Mouse (Mus musculus) heart, postnatal 10 days (tissue): Measurements from ENCODE around the gene Lrat. TPM values are rescaled to one million over a fixed set of nuclear protein-coding genes. Genes with fewer than 3 reads are reported as not detected.

ENCODE experiments used
- DNase-seq, 2 experiments: peaks; one replicate each; pipeline ENCODE4 v3.0.0; 2021
- intact Hi-C: fragments of 180-260 bp; cut with DNase I; formaldehyde crosslinking; loops from one replicate; pipeline ENCODE4 v1.15.1; 2025
- total RNA-seq, 2 experiments: library from RNA; stranded (reverse); gene quantifications; 2 replicates each; pipeline ENCODE4 v1.2.3; 2021

Lrat gene
- total RNA-seq: under 1 TPM; 0.10 TPM

DNA sequence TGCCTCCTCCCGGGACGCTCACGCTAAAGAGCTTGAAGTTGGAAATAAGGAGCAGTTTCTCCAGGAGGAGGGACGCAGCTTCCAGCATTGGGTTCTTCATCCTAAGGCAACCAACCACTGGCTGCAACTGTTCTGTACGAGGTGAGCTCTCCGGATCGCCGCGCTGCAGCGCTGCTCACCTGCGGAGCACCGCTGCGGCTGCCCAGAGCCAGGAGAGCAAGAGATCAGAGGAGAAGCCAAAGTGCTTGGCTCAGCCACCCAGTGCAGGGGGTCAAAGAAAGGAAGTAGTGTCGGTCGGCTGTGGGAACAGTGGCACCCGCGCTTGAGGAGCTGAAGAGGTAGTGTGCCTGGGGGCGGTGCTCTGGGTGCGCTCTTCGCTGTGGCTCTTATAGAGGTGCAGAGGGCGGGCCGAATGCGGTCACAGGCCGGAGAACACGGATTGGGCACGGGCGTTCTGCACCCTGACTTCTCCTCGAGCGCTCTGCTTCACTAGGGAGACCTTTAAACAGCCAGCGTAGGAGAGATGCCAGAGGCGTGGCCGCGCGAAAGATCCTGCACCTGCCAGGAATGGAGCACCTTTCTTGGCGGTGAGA lies at the start of gene Lrat:
Gene Lrat (minus strand): TSS at position 361 of the 593 bp plus-strand sequence.
- intact Hi-C loops: no loop called here
- peak; percentile 5 to 10 for DNase-seq

DNA sequence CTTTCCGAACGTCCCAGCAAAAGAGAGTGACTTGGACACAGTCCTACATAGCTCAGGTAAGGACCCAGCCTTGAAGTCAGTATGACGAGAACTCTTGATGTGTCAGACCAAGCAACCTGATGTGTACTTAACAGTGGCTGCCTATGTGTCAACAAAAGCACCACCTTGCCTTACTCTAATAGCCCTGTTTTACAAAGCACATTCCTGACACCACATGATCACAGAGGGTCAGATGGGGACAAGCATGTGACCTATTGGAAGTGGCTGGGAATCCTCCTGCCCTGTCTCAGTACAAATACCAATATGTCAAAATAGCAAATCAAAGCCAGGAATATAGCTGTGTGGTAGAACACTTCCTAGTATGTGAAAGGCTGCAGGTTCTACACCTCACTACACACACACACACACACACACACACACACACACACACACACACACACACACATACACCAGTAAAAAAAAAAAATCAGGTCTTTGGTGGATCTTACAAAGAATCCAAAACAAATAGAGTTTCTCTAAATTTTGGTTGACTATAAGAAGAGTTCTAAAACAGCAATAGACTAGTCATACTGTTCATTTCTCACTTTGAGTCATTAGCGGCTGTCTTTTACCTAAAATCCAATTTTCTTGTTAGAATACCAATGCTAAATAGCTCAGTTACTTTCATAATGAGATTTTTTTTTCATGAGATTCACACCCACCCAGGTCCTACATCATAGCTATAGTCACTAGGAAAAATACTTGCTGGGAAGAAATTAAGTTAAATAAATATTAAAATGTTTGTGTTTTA lies 48.6 kb upstream of the Lrat start:
- intact Hi-C loops: no loop called here
- DNase-seq: peak in 1 of 2 experiments; percentile 23

DNA sequence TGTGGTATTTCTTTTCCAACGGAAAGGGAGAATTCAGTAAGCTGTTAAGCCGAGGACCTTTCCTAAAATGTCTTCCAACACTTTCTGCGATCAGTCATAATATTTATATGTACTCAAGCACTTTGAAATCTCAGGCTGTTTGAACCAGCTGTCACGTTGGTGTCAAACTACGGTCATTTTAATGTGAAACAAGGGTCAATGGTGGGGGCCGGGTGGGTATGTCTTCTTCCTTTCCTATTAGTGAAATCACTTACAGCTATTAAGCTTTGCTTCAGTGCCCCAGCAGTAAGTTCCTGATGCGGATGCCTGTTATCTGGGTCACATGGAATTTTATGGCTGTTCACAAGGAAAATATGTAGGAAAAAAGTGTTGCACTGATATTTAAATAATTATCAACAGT lies 46.9 kb upstream of the Lrat start:
- intact Hi-C loops: no loop called here

DNA sequence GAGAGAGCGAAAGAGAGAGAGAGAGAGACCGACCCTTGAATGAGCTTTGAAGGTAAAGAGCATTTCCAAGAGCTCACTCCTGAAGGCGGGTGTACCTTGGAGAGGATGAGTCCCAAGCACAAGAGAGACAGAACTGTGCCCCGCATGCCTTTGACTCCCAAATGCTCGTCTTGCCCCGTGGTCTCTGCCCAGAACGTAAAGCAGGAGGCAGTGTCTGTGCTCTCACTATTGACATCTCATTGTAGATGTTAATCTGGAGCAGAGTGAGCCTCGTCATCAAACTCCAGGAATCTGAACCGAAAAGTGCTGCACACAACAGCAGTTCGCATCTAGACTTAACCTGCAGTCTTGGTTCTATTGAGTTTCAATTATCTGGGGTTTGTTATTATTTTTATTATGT lies 46.4 kb upstream of the Lrat start:
- intact Hi-C loops: no loop called here

More for the DNA sequence above, 46.9 kb upstream of the Lrat start:
- DNase-seq: no peak

DNA sequence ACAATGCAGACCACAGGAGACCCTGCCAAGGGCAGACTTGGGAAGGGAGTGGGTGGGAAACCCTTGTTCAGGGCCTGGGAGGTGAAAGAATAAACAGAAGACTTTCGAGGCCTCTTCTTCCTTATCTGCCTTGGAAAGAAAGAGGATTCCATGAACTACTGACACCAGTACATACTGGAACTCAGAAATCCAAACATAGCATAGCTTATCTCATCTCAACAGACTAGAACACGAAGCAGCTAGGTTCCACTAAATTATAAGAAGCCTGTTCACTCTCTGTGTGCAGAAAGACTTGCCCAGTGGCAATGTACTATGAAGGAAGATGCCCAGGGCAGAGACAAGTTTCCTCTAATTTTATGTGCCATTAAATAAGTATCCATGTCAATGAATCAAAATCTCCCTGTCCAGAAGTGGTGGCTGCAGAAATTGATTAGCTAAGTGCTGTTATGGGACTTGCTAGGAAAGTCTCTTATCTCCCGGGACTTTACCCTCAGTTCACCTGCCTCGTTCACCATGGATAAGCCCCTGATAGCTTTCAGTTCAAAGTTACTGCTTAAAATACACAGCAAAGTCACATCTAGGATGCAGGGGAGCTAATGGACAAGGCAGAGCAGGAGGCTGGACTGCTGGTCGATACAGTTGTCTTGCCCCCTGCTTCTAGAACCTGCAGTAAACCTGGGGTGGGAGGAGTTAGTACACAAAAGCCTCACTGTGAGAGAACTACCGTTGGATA lies 42.8 kb upstream of the Lrat start:
- intact Hi-C loops: no loop called here
- no peak for DNase-seq

More for the DNA sequence above, 46.4 kb upstream of the Lrat start:
- DNase-seq: no peak

DNA sequence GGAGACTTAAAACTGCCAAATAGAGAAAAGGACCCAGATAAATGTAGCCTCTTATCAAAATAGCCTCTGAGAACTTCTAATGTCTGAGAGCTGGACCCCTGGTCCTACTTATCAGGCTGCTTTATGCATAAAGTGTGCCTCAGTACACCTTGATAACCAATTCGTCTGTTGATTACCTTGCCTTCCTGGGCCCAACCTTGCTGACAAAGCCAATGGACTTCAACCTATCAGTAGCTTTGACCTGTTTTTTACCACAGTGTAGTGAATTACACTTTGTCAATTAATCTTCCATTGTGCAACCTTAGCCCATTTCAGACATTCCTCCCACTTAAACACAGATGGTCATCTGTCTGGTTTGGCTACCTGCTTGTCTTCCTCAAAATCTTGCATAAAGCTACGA lies 24.1 kb upstream of the Lrat start:
- intact Hi-C loops: no loop called here
- no peak for DNase-seq

DNA sequence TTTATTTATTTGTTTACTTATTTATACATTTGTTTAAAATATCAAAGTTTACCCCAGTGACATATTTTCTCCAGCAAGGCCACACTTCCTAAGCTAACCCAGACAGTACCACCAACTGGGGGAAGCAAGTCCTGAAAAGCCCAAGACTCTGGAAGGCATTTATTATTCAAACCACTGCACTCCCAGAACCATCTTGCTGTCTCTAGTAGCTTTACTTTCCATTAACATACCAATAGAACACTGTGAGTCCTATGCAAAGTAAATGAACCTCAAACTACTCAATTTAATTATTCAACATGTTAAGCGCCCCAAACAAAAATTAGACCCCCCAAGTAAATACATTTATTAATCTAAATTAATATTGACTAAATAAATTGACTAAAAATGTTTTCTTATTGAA lies 11.9 kb upstream of the Lrat start:
- DNase-seq: no peak
- intact Hi-C loops: no loop called here

DNA sequence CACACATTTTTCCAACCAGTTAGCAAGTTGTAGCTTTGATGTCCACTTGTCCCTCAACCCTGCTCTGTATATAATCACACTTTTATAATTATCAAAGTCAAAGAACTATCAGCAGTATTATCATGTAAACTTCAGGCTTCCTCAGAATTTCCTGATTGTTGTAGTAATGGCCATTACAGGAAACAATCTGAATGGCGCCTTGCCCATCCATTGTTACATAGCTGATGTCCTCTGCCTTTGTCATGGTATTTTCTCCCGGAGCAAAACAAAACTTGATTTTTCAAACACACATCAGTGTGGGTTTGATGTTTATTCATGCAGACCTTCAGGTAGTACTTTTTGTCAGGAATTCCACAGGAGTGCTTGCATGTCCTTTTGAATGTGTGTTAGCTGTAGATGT lies 4.9 kb upstream of the Lrat start:
- intact Hi-C loops: no loop called here

DNA sequence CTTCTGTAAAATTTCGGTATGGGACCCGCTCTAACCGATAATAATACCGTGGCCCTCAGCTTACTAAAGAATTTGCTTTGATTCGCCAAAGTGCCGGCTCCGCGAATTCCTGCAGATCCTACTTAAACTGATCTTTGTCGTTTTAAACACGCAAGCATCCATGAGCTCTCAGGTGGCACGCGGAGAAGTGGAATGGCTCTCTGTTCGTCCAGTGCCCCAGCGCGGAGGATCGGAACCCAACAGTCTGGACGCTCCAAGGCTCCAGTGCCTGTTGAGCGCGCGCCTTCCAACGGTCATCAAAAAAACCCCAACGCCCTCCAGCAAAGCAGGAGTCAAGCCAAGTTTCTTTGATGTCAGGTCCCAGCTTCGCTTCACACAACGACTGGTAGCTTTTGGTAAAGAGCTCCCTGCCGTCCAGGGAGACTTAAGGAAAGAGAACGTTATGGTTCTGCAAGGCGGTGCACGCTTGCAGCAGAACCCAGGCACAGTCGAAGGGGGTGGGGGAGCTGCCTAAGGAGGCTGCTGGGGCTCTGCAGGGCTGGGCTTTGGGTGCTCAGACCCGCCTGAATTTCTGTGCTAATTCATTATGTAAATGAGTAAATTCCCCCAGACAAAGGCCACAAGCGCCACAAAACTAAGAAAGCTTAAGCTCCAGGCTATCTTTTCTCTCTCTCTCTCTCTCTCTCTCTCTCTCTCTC lies 587 bp upstream of the Lrat start:
- DNase-seq: peak in 1 of 2 experiments; percentile 4
- intact Hi-C loops: no loop called here

More for the DNA sequence above, 4.9 kb upstream of the Lrat start:
- DNase-seq: peak; percentile 44 to 54

DNA sequence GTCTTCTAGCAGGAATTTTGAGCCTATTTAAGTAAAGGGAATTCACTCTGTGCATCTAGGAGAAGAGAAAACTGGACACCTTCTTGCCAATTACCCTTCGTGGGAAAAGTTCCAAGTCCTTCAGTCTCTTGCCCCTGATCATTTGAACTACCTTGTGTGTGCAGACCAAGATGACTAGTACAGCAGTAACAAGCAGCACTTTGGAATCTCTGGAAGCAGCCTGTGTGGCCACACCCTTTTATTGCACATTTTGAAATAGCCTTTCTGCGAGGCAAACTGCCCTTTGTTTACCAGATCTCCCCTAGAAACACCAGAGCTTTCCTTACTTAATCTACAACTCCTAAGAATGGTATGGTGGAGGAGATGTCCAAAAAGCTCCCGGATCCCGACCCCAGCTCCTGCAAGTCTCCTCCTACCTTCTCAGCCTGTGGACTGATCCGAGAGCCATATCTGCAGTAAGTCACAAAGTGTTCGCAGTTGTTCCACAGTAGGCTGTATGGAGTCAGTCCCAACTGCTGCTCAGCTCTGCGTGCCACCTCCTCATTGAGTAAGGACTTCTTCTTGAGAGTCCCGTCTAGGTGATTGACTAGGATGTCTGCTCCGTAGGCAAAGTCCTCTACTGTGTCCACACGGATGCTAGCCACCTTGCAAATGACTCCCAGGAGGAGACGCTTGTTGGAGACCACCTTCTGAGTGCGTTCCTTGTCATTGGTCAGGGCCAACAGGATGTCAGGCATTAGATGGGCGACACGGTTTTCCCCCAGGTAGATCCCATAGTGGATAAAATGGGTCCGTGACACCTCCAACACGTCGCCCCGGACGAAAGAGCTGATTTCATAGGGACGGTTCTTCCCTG lies 788 bp downstream of the Lrat start:
- intact Hi-C loops: no loop called here
- no peak for DNase-seq

DNA sequence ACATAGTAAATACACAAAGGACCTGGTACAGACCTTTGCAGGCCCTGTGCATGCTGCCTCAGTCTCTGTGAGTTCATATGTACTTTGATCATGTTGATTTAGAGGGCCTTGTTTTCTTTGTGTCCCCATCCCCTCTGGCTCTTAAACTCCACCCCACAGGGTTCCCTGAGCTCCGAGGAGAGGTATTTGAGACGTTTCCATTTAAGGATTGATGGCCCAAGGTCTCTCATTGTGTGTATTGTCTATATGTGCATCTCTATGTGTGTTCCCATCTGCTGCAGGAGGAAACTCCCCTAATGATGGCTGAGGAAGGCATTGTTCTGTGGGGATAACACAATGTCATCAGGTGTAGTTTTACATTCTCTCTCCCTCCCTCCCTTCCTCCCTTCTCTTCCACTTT lies 14.9 kb downstream of the Lrat start:
- intact Hi-C loops: no loop called here
- no peak for DNase-seq

DNA sequence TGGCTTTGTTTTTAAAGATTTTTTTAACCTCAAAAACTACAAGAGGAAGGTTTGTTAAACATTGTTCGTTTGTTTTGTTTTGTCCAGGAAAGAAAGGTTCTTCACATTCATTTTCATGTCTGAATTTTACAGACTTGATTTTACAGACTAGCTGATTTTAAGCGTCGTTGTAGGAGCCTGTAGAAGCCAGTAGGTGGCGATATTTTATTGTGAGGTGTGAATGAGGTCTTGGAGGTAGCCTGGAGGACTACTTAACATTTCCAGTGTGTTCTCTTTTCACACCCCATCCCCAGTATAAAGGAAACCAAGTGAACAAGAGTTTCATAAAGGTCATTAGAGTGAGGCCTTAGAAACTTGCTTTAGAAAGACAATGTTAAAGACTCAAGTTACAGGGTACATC lies 26.5 kb downstream of the Lrat start:
- intact Hi-C loops: loop anchor here (1.0 to 2.0 kb wide), 2 partner anchors 107 to 176 kb away; no protein-coding TSS in a partner anchor
- peak; percentile 57 to 68 for DNase-seq

DNA sequence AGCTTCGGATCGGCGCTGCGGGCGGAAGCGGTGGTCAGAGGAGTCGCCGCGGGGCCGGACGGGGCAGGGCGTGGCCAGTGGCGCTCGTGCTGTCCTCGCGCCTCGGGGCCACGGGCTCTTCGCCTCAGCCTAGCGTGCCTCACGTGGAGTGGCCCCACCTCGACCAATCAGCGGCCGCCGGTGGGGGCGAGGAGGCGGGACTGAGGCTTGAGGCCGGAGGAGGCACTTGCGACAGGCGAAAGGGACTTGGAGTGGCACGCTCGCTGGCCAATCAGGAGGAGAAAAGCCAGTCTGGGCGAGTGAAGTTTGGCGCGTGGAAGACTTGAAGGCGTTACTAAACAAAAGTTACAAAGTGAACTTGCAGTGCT lies 27.4 kb downstream of the Lrat start, which contains the start of gene Rbm46:
Gene Rbm46 (minus strand): TSS at position 112 of the 368 bp plus-strand sequence.
- DNase-seq: peak; percentile 86
- intact Hi-C loops: loop anchor here (2.0 kb wide), 1 partner anchor 176 kb away; no protein-coding TSS in a partner anchor

DNA sequence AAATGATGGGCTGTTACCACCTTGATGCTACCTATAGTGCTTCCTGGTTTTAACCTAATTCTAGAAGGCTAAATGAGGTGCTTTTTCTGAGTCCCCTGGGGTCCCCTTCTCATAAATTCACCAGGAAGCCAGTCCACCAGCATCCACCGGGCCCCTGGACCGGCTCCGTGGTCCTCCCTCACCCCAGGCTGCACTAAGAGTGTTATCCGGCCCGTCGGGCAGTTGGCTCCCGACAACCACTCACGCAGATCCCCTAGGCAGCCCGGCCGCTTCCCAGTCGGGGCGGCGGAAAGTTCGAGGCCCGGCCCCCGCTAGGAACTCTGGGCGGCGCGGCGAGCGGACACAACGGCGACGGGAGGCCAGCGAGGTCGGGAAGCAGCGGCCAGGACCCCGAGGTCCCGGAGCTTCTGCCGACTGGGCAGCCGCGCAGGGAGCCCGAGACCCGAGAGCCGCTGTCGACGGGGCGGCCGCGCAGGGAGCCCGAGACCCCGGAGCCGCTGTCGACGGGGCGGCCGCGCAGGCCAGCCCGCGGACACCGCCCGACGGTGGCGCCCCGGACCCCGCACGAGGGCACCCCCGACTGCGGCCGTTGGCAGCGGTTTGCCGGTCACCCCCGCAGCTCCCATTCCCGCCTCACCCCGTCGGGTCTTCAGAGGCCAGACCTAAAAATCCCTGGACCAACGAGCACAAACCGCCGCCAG lies 28.0 kb downstream of the Lrat start:
- peak in 1 of 2 experiments; percentile 4 for DNase-seq
- intact Hi-C loops: loop anchor here (2.0 kb wide), 1 partner anchor 177 kb away; no protein-coding TSS in a partner anchor

DNA sequence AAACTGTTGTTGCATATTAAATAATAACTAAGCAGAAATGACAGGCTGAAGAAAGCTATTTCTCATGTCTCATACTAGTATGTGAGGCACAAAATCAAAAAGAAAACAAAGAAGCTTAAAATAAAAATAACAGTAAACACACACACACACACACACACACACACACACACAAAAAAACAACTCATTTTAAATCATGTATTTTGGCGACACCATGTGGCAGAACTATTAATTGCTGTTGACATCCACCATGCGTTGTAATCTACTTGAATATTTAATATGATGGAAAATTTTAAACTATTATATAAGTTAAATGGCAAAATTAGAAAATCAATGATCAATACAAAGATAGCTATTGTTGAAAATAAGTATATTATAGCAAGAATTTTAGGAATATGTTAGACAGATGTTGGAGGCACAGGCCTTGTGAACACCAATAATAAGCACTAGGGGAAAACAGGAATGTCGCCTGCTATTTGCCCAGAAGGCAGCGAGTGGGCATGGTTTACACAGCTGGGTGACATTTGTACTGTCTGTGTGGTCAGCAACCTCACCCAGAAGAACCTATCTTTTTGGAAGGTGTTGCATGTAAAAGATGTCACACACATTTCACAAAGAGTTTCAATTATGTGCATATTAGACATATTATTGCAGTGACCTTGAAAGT lies 46.2 kb downstream of the Lrat start:
- peak; percentile 14 to 51 for DNase-seq
- intact Hi-C loops: loop anchor here (2.0 to 5.0 kb wide), 2 partner anchors 493 to 860 kb away; no protein-coding TSS in a partner anchor
